Mouse (Mus musculus): ENCODE results near the gene C1rl.

DNA sequence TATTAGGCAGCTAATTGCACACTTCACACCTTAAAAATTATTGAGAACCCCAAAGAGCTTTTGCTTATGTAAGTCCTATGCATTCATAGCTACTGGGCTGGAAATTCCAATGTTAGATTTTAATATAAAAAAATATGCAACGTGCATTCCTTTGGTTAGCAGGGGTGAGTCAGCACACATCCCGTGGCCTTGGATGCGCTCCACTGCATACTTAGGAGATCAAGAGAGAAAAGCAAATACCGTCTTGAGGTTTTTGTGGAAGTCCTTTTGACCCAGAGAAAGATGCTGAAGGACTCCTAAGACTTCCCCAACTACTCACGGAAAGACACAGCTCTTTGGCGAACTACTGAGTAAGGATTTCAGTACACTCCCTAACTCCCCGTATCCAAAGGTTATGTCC, 8.1 kb upstream of the C1rl start:
- TF ChIP-seq CTCF (IDR thresholded peaks at IDR 0.05) (no peak), POLR2A (IDR thresholded peaks at IDR 0.05; ENCODE audit: insufficient read depth, low read depth, low read length) (no peak), EP300 (IDR thresholded peaks at IDR 0.05; ENCODE audit: insufficient read depth, low read depth, low read length) (no peak)

All from heart, adult 2 months (tissue).